Mouse (Mus musculus) midbrain, embryonic 11.5 days (tissue): Measurements from ENCODE around the gene Mrps36. TPM values are rescaled to one million over a fixed set of nuclear protein-coding genes. Genes with fewer than 3 reads are reported as not detected.

Source experiments
- ATAC-seq: fragments of 200-750 bp; cut with Nextera tagmentation; 2 replicates; pipeline ENCODE4 v1.8.0; 2017; ENCODE audit warnings: moderate TSS enrichment, moderate library complexity; ENCODE audit not compliant: low FRiP score
- DNase-seq: peaks from one replicate; pipeline ENCODE4 v3.0.0; 2015; ENCODE audit warnings: low spot score; ENCODE audit errors: missing footprints
- H3K27ac ChIP-seq: fragments of 300-500 bp; sonication (generic); 2 replicates; pipeline ENCODE4 v1.5.1; 2014; ENCODE audit warnings: low read depth, low read length
- H3K27me3 ChIP-seq: fragments of 300-500 bp; sonication (generic); 2 replicates; pipeline ENCODE4 v1.6.1; 2014; ENCODE audit warnings: mild to moderate bottlenecking, low read length, moderate library complexity, mixed read lengths; ENCODE audit not compliant: control insufficient read depth, insufficient read depth
- H3K36me3 ChIP-seq: fragments of 300-500 bp; sonication (generic); 2 replicates; pipeline ENCODE4 v1.6.1; 2014; ENCODE audit warnings: mild to moderate bottlenecking, low read length, moderate library complexity, mixed read lengths; ENCODE audit not compliant: control insufficient read depth, insufficient read depth
- H3K4me1 ChIP-seq: fragments of 300-500 bp; sonication (generic); 2 replicates; pipeline ENCODE4 v1.6.1; 2014; ENCODE audit warnings: low read length; ENCODE audit not compliant: control insufficient read depth, insufficient read depth
- H3K4me2 ChIP-seq: fragments of 300-500 bp; sonication (generic); 2 replicates; pipeline ENCODE4 v1.6.1; 2014; ENCODE audit warnings: mild to moderate bottlenecking, moderate library complexity
- H3K4me3 ChIP-seq: fragments of 300-500 bp; sonication (generic); 2 replicates; pipeline ENCODE4 v1.5.1; 2014; ENCODE audit warnings: low read depth, low read length
- H3K9ac ChIP-seq: fragments of 300-500 bp; sonication (generic); 2 replicates; pipeline ENCODE4 v1.6.1; 2014; ENCODE audit warnings: low read length
- H3K9me3 ChIP-seq: fragments of 300-500 bp; sonication (generic); 2 replicates; pipeline ENCODE4 v1.6.1; 2016; ENCODE audit warnings: low read length; ENCODE audit not compliant: control insufficient read depth
- WGBS: fragments of 180-500 bp; shearing (Covaris S2); extraction: QIAGEN DNeasy Blood & Tissue Kit; methylation state at CpG from one replicate; pipeline ENCODE4 v1.1.7; 2014; 5-methylcytosine and 5-hydroxymethylcytosine counted together
- polyA plus RNA-seq: library from polyadenylated mRNA; unstranded; fragments of >200 nt; fragmentation: Nextera tagmentation; extraction: Ambion mirVana; gene quantifications from 2 replicates; pipeline ENCODE4 v1.2.1, GENCODE M21; 2014

Mrps36 gene
- polyA plus RNA-seq, 1 experiment from 2014 or later: 153 TPM

DNA sequence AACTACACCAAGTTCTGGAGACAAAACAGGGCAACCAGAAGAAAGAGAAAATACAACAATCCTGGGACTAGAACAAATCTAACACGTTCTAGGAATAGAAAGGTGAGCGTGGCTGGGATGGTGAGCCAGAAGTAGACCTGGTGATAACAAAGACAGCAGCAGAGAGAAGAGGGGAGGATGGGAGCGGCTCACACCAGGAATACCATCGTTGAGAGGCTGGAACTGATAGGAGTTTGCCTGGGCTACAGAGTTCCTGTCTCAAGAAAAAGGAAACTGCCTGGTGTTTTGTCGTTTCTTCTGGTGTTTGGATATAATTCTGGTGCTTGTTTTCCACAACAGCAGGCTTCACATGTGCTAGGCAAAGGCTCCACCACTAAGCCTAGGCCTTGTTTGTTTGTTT is 16.4 kb downstream of the Mrps36 start:
- DNase-seq: no peak
- Histone ChIP-seq H3K36me3 (peaks cover 3% of the 10 kb centered on the region; the same call in 1 of the 2 replicates), H3K4me1 (peaks cover 6% of the 10 kb centered on the region; the same call in 1 of the 2 replicates)

DNA sequence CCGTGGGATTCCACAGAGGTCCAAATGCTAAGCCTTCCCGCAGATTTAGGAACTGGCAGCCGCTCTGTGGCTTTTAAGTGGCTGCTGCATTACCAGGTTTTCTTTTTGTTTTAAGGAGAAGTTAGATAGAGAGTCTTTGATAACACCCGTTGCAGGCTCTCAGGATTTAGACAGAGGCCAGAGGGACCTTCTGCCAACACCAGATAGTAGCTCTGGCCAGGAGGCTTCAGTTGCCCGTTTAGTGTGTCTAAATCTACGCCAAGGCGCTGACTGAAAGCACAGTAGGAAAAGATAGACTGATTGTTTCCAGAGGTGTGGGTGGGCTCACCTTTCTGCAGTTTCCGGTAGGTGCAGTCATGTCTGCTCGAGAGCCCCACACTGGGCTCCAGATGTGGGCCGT is 19.3 kb downstream of the Mrps36 start:
- Histone ChIP-seq H3K4me2 (no peak overlapping the region), H3K27ac (no peak overlapping the region), H3K36me3 (peaks cover 8% of the 10 kb centered on the region; the same call in 1 of the 2 replicates), H3K9me3 (no peaks in the 10 kb centered on the region), H3K9ac (no peak overlapping the region), H3K4me1 (peaks cover 6% of the 10 kb centered on the region; the same call in 1 of the 2 replicates), H3K27me3 (no peaks in the 10 kb centered on the region), H3K4me3 (no peak overlapping the region)
- DNase-seq (peak; percentile 17), ATAC-seq (no peak)
- WGBS: 92% methylated on average over 10 of the region's 10 CpGs

More for the DNA sequence above, 16.4 kb downstream of the Mrps36 start:
- no peak overlapping the region for H3K9ac ChIP-seq
- H3K4me2 ChIP-seq: no peak overlapping the region
- ATAC-seq: no peak
- 96% methylated on average over 5 of the region's 5 CpGs for WGBS
- H3K4me3 ChIP-seq: no peak overlapping the region
- H3K27ac ChIP-seq: no peak overlapping the region
- no peaks in the 10 kb centered on the region for H3K27me3 ChIP-seq
- H3K9me3 ChIP-seq: no peaks in the 10 kb centered on the region

DNA sequence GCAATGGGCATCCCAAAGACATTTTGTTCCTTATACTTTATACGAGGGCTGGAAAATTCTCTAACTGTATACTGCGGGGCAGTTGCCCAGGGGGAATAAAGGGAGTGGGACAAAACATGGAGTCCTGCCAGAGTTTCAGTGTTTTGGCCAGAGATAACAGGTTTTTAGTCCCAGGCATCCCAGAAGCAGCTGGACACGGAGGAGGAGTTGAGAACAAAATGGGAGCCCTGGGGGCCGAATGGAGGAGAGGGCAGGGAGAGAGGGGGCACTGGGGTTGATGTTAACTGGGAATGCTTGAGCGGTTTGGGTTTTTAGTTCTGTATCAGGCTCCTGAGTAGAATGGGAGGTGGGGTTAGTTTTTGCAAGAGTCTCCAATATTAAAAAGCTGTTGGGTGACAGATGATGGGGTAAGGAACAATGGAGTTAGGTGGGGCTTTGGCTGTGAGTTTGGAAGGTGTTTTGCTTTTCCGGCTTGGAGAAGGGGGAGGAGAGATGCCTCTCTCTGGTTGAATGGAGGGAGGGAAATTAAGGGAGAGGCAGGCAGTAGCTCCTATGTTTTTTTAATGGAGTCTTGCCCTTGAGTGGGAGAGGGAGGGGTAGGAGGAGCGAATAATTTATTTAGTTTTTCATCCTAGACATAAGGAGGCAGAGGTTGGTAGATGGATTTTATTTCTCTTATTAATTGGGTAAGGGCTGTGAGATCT is 20.3 kb downstream of the Mrps36 start:
- H3K9ac ChIP-seq: no peak overlapping the region
- no peaks in the 10 kb centered on the region for H3K9me3 ChIP-seq
- WGBS: 89% methylated on average over 7 of the region's 7 CpGs
- peaks cover 9% of the 10 kb centered on the region; the same call in 1 of the 2 replicates for H3K36me3 ChIP-seq
- no peaks in the 10 kb centered on the region for H3K27me3 ChIP-seq
- peak; percentile 45 for DNase-seq
- H3K4me1 ChIP-seq: no peaks in the 10 kb centered on the region
- no peak for ATAC-seq
- H3K4me3 ChIP-seq: no peak overlapping the region
- no peak overlapping the region for H3K4me2 ChIP-seq
- no peak overlapping the region for H3K27ac ChIP-seq

GRCm38 (mm10) chr13:100721656-100722055 is 22.8 kb downstream of the Mrps36 start:
- Histone ChIP-seq H3K9me3 (no peaks in the 10 kb centered on the region), H3K4me1 (no peaks in the 10 kb centered on the region), H3K4me3 (no peak overlapping the region), H3K36me3 (peaks cover 12% of the 10 kb centered on the region; the same call in 1 of the 2 replicates), H3K27ac (no peak overlapping the region), H3K4me2 (no peak overlapping the region), H3K27me3 (no peaks in the 10 kb centered on the region), H3K9ac (no peak overlapping the region)
- WGBS: 91% methylated on average over 5 of the region's 5 CpGs
- ATAC-seq (no peak), DNase-seq (peak; percentile 12)

DNA sequence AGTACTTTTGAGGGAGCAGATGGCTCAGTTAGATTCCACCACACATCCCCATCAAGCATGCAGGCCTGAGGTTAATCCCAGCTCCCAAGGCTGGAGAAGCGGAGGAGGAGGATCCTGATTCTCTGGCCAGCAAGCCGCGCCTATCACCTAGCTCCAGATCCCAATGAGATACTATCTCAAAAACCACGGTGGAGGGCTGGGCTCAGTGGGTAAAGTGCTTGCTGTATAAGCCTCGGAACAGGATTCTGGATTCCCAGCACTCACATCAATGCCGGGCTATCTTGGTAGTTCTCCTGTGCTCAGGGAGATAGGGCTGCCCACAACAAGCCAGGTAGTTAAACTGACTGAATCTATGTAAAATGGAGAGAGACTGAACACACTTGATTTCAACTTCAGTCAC is 29.0 kb downstream of the Mrps36 start:
- H3K27ac ChIP-seq: no peak overlapping the region
- H3K4me3 ChIP-seq: no peak overlapping the region
- H3K36me3 ChIP-seq: peaks cover 31% of the 10 kb centered on the region
- WGBS: 91% methylated on average over 6 of the region's 6 CpGs
- DNase-seq (peak; percentile 60), ATAC-seq (no peak)
- H3K4me1 ChIP-seq: no peaks in the 10 kb centered on the region
- no peaks in the 10 kb centered on the region for H3K9me3 ChIP-seq
- H3K4me2 ChIP-seq: no peak overlapping the region
- H3K27me3 ChIP-seq: no peaks in the 10 kb centered on the region
- no peak overlapping the region for H3K9ac ChIP-seq

GRCm38 (mm10) chr13:100706206-100706605 is 38.3 kb downstream of the Mrps36 start:
- Histone ChIP-seq H3K4me3 (no peak overlapping the region), H3K4me2 (no peak overlapping the region), H3K9ac (no peak overlapping the region), H3K9me3 (no peaks in the 10 kb centered on the region), H3K27ac (no peak overlapping the region), H3K4me1 (no peaks in the 10 kb centered on the region), H3K36me3 (peaks cover 22% of the 10 kb centered on the region), H3K27me3 (no peaks in the 10 kb centered on the region)
- DNase-seq: peak; percentile 71
- ATAC-seq: no peak
- 96% methylated on average over 7 of the region's 7 CpGs for WGBS

DNA sequence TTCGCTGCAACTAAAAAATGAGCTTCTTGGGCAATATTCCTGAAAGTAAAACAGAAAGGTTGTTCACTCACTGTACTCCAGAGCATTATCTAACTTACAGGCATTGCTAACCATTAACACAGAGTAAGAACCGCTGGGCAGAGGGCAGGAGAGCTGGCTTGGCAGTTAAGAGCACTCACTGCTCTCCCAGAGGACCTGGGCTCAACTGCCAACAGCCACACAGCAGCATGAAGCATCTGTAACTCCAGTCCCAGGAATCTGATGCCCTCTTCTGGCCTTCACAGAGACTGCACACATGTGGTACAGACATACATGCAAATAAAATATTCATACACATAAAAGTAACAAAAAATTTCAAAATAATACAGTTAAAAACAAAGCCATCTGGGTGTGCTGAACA is 41.0 kb downstream of the Mrps36 start:
- WGBS: 93% methylated on average over 2 of the region's 2 CpGs
- Histone ChIP-seq H3K27ac (no peak overlapping the region), H3K9ac (no peak overlapping the region), H3K9me3 (no peaks in the 10 kb centered on the region), H3K27me3 (no peaks in the 10 kb centered on the region), H3K4me3 (no peak overlapping the region), H3K36me3 (peaks cover 15% of the 10 kb centered on the region), H3K4me1 (no peaks in the 10 kb centered on the region), H3K4me2 (no peak overlapping the region)
- DNase-seq (peak; percentile 75), ATAC-seq (no peak)

GRCm38 (mm10) chr13:100698866-100699265 is 45.6 kb downstream of the Mrps36 start:
- Histone ChIP-seq H3K9ac (no peak overlapping the region), H3K4me2 (no peak overlapping the region), H3K4me3 (no peak overlapping the region), H3K4me1 (no peaks in the 10 kb centered on the region), H3K9me3 (no peaks in the 10 kb centered on the region), H3K36me3 (peaks cover 8% of the 10 kb centered on the region; the same call in 1 of the 2 replicates), H3K27me3 (no peaks in the 10 kb centered on the region), H3K27ac (no peak overlapping the region)
- 95% methylated on average over 10 of the region's 10 CpGs for WGBS
- DNase-seq (no peak), ATAC-seq (no peak)

DNA sequence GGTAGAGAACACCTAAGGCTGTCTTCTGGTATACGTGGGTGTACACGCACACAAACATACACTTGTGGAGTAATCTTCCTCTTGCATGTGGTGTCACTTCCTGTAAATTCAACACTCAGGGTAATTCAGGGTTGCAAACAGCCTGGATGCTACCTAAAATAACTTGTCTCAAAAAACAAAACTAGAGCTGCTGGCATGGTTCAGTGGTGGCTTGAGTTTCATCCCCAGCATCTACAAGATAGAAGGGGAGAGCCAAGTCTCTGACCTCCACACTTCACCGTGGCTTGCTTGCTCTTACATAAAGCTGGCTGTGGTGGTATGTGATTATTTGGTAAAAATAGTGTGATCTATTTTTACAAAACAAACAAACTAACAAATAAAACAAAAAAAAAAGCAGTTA is 46.9 kb downstream of the Mrps36 start:
- no peak overlapping the region for H3K4me2 ChIP-seq
- DNase-seq: no peak
- H3K4me1 ChIP-seq: no peaks in the 10 kb centered on the region
- 92% methylated on average over 3 of the region's 3 CpGs for WGBS
- H3K27ac ChIP-seq: no peak overlapping the region
- H3K27me3 ChIP-seq: no peaks in the 10 kb centered on the region
- no peak overlapping the region for H3K4me3 ChIP-seq
- no peak for ATAC-seq
- H3K9ac ChIP-seq: no peak overlapping the region
- peaks cover 4% of the 10 kb centered on the region; the same call in 1 of the 2 replicates for H3K36me3 ChIP-seq
- no peaks in the 10 kb centered on the region for H3K9me3 ChIP-seq
